Mouse (Mus musculus): Measurements from ENCODE around the gene Maml3. TPM values are rescaled to one million over a fixed set of nuclear protein-coding genes. Genes with fewer than 3 reads are reported as not detected.

The Maml3 gene
- polyA plus RNA-seq, 1 experiment from 2014 or later, result 7.7 TPM

GRCm38 (mm10) chr3:51912214-51912613, 192.7 kb downstream of the Maml3 start:
- Histone ChIP-seq H3K4me1 (peaks cover 20% of the 10 kb centered on the region), H3K9ac (no peak overlapping the region), H3K9me3 (no peaks in the 10 kb centered on the region), H3K36me3 (replicated peaks) (no peaks in the 10 kb centered on the region), H3K4me2 (no peak overlapping the region), H3K27ac (no peak overlapping the region), H3K27me3 (replicated peaks) (no peaks in the 10 kb centered on the region), H3K4me3 (no peak overlapping the region)
- 47% methylated on average over 8 of the region's 8 CpGs for WGBS
- ATAC-seq (replicated peaks), result no peak

GRCm38 (mm10) chr3:51908437-51908990, 196.4 kb downstream of the Maml3 start:
- H3K9ac ChIP-seq, result no peak overlapping the region
- H3K27me3 ChIP-seq (replicated peaks), result no peaks in the 10 kb centered on the region
- peak overlapping the region; percentile 27; the same call in 1 of the 2 replicates for H3K27ac ChIP-seq
- 12% methylated on average over 14 of the region's 14 CpGs for WGBS
- peaks cover 28% of the 10 kb centered on the region for H3K4me1 ChIP-seq
- no peaks in the 10 kb centered on the region for H3K36me3 ChIP-seq (replicated peaks)
- no peak overlapping the region for H3K4me2 ChIP-seq
- H3K9me3 ChIP-seq, result no peaks in the 10 kb centered on the region
- no peak for ATAC-seq (replicated peaks)
- no peak overlapping the region for H3K4me3 ChIP-seq

GRCm38 (mm10) chr3:51907113-51907860, 197.6 kb downstream of the Maml3 start:
- Histone ChIP-seq H3K9me3 (no peaks in the 10 kb centered on the region), H3K4me3 (no peak overlapping the region), H3K9ac (no peak overlapping the region), H3K36me3 (replicated peaks) (no peaks in the 10 kb centered on the region), H3K4me1 (peaks cover 23% of the 10 kb centered on the region), H3K4me2 (no peak overlapping the region), H3K27ac (no peak overlapping the region), H3K27me3 (replicated peaks) (no peaks in the 10 kb centered on the region)
- WGBS, result 32% methylated on average over 10 of the region's 10 CpGs
- no peak; the same call in 1 of the 2 replicates for ATAC-seq (replicated peaks)

GRCm38 (mm10) chr3:51905903-51906302, 199.0 kb downstream of the Maml3 start:
- Histone ChIP-seq H3K27ac (no peak overlapping the region), H3K36me3 (replicated peaks) (no peaks in the 10 kb centered on the region), H3K4me3 (no peak overlapping the region), H3K27me3 (replicated peaks) (no peaks in the 10 kb centered on the region), H3K4me2 (no peak overlapping the region), H3K9ac (no peak overlapping the region), H3K4me1 (peaks cover 24% of the 10 kb centered on the region), H3K9me3 (no peaks in the 10 kb centered on the region)
- WGBS, result 74% methylated on average over 9 of the region's 9 CpGs
- no peak for ATAC-seq (replicated peaks)

GRCm38 (mm10) chr3:51904357-51904855, 200.5 kb downstream of the Maml3 start:
- no peaks in the 10 kb centered on the region for H3K27me3 ChIP-seq (replicated peaks)
- H3K9me3 ChIP-seq, result no peaks in the 10 kb centered on the region
- H3K27ac ChIP-seq, result 0 out of 2 replicates have a peak overlapping the region, but pooled peaks have one; percentile 12
- 47% methylated on average over 12 of the region's 12 CpGs for WGBS
- H3K4me1 ChIP-seq, result peaks cover 30% of the 10 kb centered on the region
- no peaks in the 10 kb centered on the region for H3K36me3 ChIP-seq (replicated peaks)
- ATAC-seq (replicated peaks), result no peak
- no peak overlapping the region for H3K9ac ChIP-seq
- no peak overlapping the region for H3K4me3 ChIP-seq
- H3K4me2 ChIP-seq, result no peak overlapping the region

- 57% methylated on average over 2 of the region's 2 CpGs for WGBS
- 0 out of 2 replicates have a peak overlapping the region, but pooled peaks have one; percentile 44 for H3K27ac ChIP-seq
- no peak overlapping the region for H3K9ac ChIP-seq
- no peaks in the 10 kb centered on the region for H3K27me3 ChIP-seq (replicated peaks)
- H3K36me3 ChIP-seq (replicated peaks), result no peaks in the 10 kb centered on the region
- no peaks in the 10 kb centered on the region for H3K9me3 ChIP-seq
- H3K4me2 ChIP-seq, result no peak overlapping the region
- peaks cover 22% of the 10 kb centered on the region for H3K4me1 ChIP-seq
- no peak for ATAC-seq (replicated peaks)
- H3K4me3 ChIP-seq, result no peak overlapping the region
Measured at GRCm38 (mm10) chr3:51901151-51901550, 203.7 kb downstream of the Maml3 start.

GRCm38 (mm10) chr3:51894514-51894913, 210.4 kb downstream of the Maml3 start:
- no peak overlapping the region for H3K9ac ChIP-seq
- no peak for ATAC-seq (replicated peaks)
- peaks cover 8% of the 10 kb centered on the region for H3K4me1 ChIP-seq
- H3K36me3 ChIP-seq (replicated peaks), result no peaks in the 10 kb centered on the region
- 71% methylated on average over 8 of the region's 8 CpGs for WGBS
- no peak overlapping the region for H3K4me3 ChIP-seq
- no peaks in the 10 kb centered on the region for H3K27me3 ChIP-seq (replicated peaks)
- H3K9me3 ChIP-seq, result no peaks in the 10 kb centered on the region
- H3K27ac ChIP-seq, result no peak overlapping the region
- H3K4me2 ChIP-seq, result no peak overlapping the region

- Histone ChIP-seq H3K4me1 (peaks cover 30% of the 10 kb centered on the region), H3K36me3 (replicated peaks) (no peaks in the 10 kb centered on the region), H3K9me3 (no peaks in the 10 kb centered on the region), H3K4me3 (no peak overlapping the region), H3K4me2 (no peak overlapping the region), H3K27ac (no peak overlapping the region), H3K9ac (no peak overlapping the region), H3K27me3 (replicated peaks) (no peaks in the 10 kb centered on the region)
- ATAC-seq (replicated peaks), result no peak
- WGBS, result 89% methylated on average over 10 of the region's 10 CpGs
Measured at GRCm38 (mm10) chr3:51891562-51892119, 213.2 kb downstream of the Maml3 start.

- no peak overlapping the region for H3K4me2 ChIP-seq
- 65% methylated on average over 4 of the region's 4 CpGs for WGBS
- H3K27me3 ChIP-seq (replicated peaks), result no peaks in the 10 kb centered on the region
- no peak overlapping the region for H3K9ac ChIP-seq
- ATAC-seq (replicated peaks), result peak; percentile 22
- peak overlapping the region; percentile 90 for H3K27ac ChIP-seq
- H3K9me3 ChIP-seq, result no peaks in the 10 kb centered on the region
- no peaks in the 10 kb centered on the region for H3K36me3 ChIP-seq (replicated peaks)
- H3K4me3 ChIP-seq, result no peak overlapping the region
- H3K4me1 ChIP-seq, result peaks cover 30% of the 10 kb centered on the region
Measured at GRCm38 (mm10) chr3:51890181-51890580, 214.7 kb downstream of the Maml3 start.

- H3K27ac ChIP-seq, result peak overlapping the region; percentile 90
- ATAC-seq (replicated peaks), result peak; percentile 66
- H3K9ac ChIP-seq, result no peak overlapping the region
- peaks cover 30% of the 10 kb centered on the region for H3K4me1 ChIP-seq
- no peak overlapping the region for H3K4me2 ChIP-seq
- WGBS, result 34% methylated on average over 5 of the region's 5 CpGs
- no peaks in the 10 kb centered on the region for H3K36me3 ChIP-seq (replicated peaks)
- H3K9me3 ChIP-seq, result no peaks in the 10 kb centered on the region
- no peaks in the 10 kb centered on the region for H3K27me3 ChIP-seq (replicated peaks)
- no peak overlapping the region for H3K4me3 ChIP-seq
Measured at GRCm38 (mm10) chr3:51889776-51890175, 215.1 kb downstream of the Maml3 start.

GRCm38 (mm10) chr3:51888662-51889433, 216.0 kb downstream of the Maml3 start:
- Histone ChIP-seq H3K9me3 (no peaks in the 10 kb centered on the region), H3K27ac (peak overlapping the region; percentile 90), H3K27me3 (replicated peaks) (no peaks in the 10 kb centered on the region), H3K4me2 (peak overlapping the region; percentile 40), H3K9ac (peak overlapping the region; percentile 44), H3K36me3 (replicated peaks) (no peaks in the 10 kb centered on the region), H3K4me3 (no peak overlapping the region), H3K4me1 (peaks cover 32% of the 10 kb centered on the region)
- 6% methylated on average over 20 of the region's 20 CpGs for WGBS
- ATAC-seq (replicated peaks), result peak; percentile 86

- no peaks in the 10 kb centered on the region for H3K27me3 ChIP-seq (replicated peaks)
- H3K9me3 ChIP-seq, result no peaks in the 10 kb centered on the region
- peak overlapping the region; percentile 90 for H3K27ac ChIP-seq
- H3K9ac ChIP-seq, result peak overlapping the region; percentile 44; the same call in 1 of the 2 replicates
- peak overlapping the region; percentile 40 for H3K4me2 ChIP-seq
- 0 out of 2 replicates have a peak, but pooled peaks have one; percentile 18 for ATAC-seq (replicated peaks)
- no peaks in the 10 kb centered on the region for H3K36me3 ChIP-seq (replicated peaks)
- H3K4me3 ChIP-seq, result no peak overlapping the region
- peaks cover 35% of the 10 kb centered on the region for H3K4me1 ChIP-seq
- WGBS, result 3% methylated on average over 8 of the region's 8 CpGs
Measured at GRCm38 (mm10) chr3:51888295-51888661, 216.6 kb downstream of the Maml3 start.

Measured in midbrain, embryonic 15.5 days (tissue).